Mouse (Mus musculus): Measurements from ENCODE around the gene Pafah1b2. TPM values are rescaled to one million over a fixed set of nuclear protein-coding genes. Genes with fewer than 3 reads are reported as not detected.

Pafah1b2 gene
- total RNA-seq, 2 experiments from 2014 or later = 216 to 221 TPM

GRCm38 (mm10) chr9:46027994-46028393, 15.5 kb upstream of the Pafah1b2 start:
- peak in 1 of 2 experiments; percentile 41 for DNase-seq (ENCODE audit: low spot score in 2 of 2)

GRCm38 (mm10) chr9:46026058-46026849, 13.8 kb upstream of the Pafah1b2 start:
- DNase-seq (ENCODE audit: low spot score in 2 of 2) = peak in 1 of 2 experiments; percentile 33

- DNase-seq (ENCODE audit: low spot score in 2 of 2) = no peak
These were observed 11.1 kb upstream of the Pafah1b2 start for GRCm38 (mm10) chr9:46023591-46023990.

- no peak for DNase-seq (ENCODE audit: low spot score in 2 of 2)
These were observed 7.5 kb upstream of the Pafah1b2 start for GRCm38 (mm10) chr9:46019975-46020374.

- no peak for DNase-seq (ENCODE audit: low spot score in 2 of 2)
These were observed 5.8 kb upstream of the Pafah1b2 start for GRCm38 (mm10) chr9:46018316-46018715.

GRCm38 (mm10) chr9:46016417-46016816, 3.9 kb upstream of the Pafah1b2 start:
- DNase-seq (ENCODE audit: low spot score in 2 of 2) = no peak

GRCm38 (mm10) chr9:46015831-46016230, 3.3 kb upstream of the Pafah1b2 start:
- peak in 1 of 2 experiments; percentile 29 for DNase-seq (ENCODE audit: low spot score in 2 of 2)

- DNase-seq (ENCODE audit: low spot score in 2 of 2) = peak; percentile 36 to 51
These were observed 2.6 kb upstream of the Pafah1b2 start for GRCm38 (mm10) chr9:46015081-46015551.

- peak in 1 of 2 experiments; percentile 36 for DNase-seq (ENCODE audit: low spot score in 2 of 2)
These were observed 1.8 kb upstream of the Pafah1b2 start for GRCm38 (mm10) chr9:46014251-46014681.

GRCm38 (mm10) chr9:46013616-46014015, 1.1 kb upstream of the Pafah1b2 start:
- no peak for DNase-seq (ENCODE audit: low spot score in 2 of 2)

GRCm38 (mm10) chr9:46013009-46013586, 608 bp upstream of the Pafah1b2 start:
- peak in 1 of 2 experiments; percentile 27 for DNase-seq (ENCODE audit: low spot score in 2 of 2)

GRCm38 (mm10) chr9:46011094-46011970, 1.2 kb downstream of the Pafah1b2 start:
- DNase-seq (ENCODE audit: low spot score in 2 of 2) = no peak

- DNase-seq (ENCODE audit: low spot score in 2 of 2) = no peak
These were observed 2.9 kb downstream of the Pafah1b2 start for GRCm38 (mm10) chr9:46009669-46009983.

GRCm38 (mm10) chr9:46008931-46009668, 3.4 kb downstream of the Pafah1b2 start:
- DNase-seq (ENCODE audit: low spot score in 2 of 2) = no peak

GRCm38 (mm10) chr9:46006224-46006623, 6.3 kb downstream of the Pafah1b2 start:
- no peak for DNase-seq (ENCODE audit: low spot score in 2 of 2)

- DNase-seq (ENCODE audit: low spot score in 2 of 2) = no peak
These were observed 8.0 kb downstream of the Pafah1b2 start for GRCm38 (mm10) chr9:46004529-46004928.

- peak; percentile 81 to 92 for DNase-seq (ENCODE audit: low spot score in 2 of 2)
These were observed 8.8 kb downstream of the Pafah1b2 start for GRCm38 (mm10) chr9:46003729-46004128.

- DNase-seq (ENCODE audit: low spot score in 2 of 2) = no peak
These were observed 13.5 kb downstream of the Pafah1b2 start for GRCm38 (mm10) chr9:45999009-45999408.

- peak; percentile 26 to 39 for DNase-seq (ENCODE audit: low spot score in 2 of 2)
These were observed 27.3 kb downstream of the Pafah1b2 start for GRCm38 (mm10) chr9:45985229-45985567.

GRCm38 (mm10) chr9:45984409-45985228, 27.9 kb downstream of the Pafah1b2 start:
- peak; percentile 92 to 93 for DNase-seq (ENCODE audit: low spot score in 2 of 2)

Data from left cerebral cortex, adult 18-20 months (tissue).